Mouse (Mus musculus) forebrain, embryonic 15.5 days (tissue): ENCODE data around the gene Pank4. TPM values are rescaled to one million over a fixed set of nuclear protein-coding genes. Genes with fewer than 3 reads are reported as not detected.
A peak's percentile ranks its signal among the peaks of the same experiment; 100 is the strongest.

ENCODE experiments used
- ATAC-seq: fragments of 200-750 bp; cut with Nextera tagmentation; replicated peaks from 2 replicates; pipeline ENCODE4 v1.8.0; 2017; ENCODE audit warnings: mild to moderate bottlenecking, moderate TSS enrichment, moderate library complexity
- H3K27ac ChIP-seq: fragments of 300-500 bp; sonication (generic); replicated peaks from 2 replicates; pipeline ENCODE4 v1.5.1; 2015; ENCODE audit warnings: mild to moderate bottlenecking, inconsistent platforms
- H3K27me3 ChIP-seq: fragments of 300-500 bp; sonication (generic); 2 replicates; pipeline ENCODE4 v1.6.1; 2015; ENCODE audit warnings: inconsistent platforms
- H3K36me3 ChIP-seq: fragments of 300-500 bp; sonication (generic); 2 replicates; pipeline ENCODE4 v1.6.1; 2015; ENCODE audit warnings: mild to moderate bottlenecking, inconsistent platforms
- H3K4me1 ChIP-seq: fragments of 300-500 bp; sonication (generic); 2 replicates; pipeline ENCODE4 v1.6.1; 2015; ENCODE audit warnings: inconsistent platforms
- H3K4me2 ChIP-seq: fragments of 300-500 bp; sonication (generic); replicated peaks from 2 replicates; pipeline ENCODE4 v1.6.1; 2015; ENCODE audit warnings: mild to moderate bottlenecking, inconsistent platforms
- H3K4me3 ChIP-seq: fragments of 300-500 bp; sonication (generic); 2 replicates; pipeline ENCODE4 v1.5.1; 2015; ENCODE audit warnings: mild to moderate bottlenecking, inconsistent platforms
- H3K9ac ChIP-seq: fragments of 300-500 bp; sonication (generic); replicated peaks from 2 replicates; pipeline ENCODE4 v1.6.1; 2015; ENCODE audit warnings: mild to moderate bottlenecking, inconsistent platforms
- H3K9me3 ChIP-seq: fragments of 300-500 bp; sonication (generic); 2 replicates; pipeline ENCODE4 v1.6.1; 2016; ENCODE audit warnings: inconsistent platforms
- WGBS: fragments of 180-500 bp; shearing (Covaris S2); methylation state at CpG from one replicate; pipeline ENCODE4 v1.1.7; 2015; ENCODE audit warnings: mixed read lengths; 5-methylcytosine and 5-hydroxymethylcytosine counted together
- polyA plus RNA-seq: library from polyadenylated mRNA; unstranded; fragments of >200 nt; fragmentation: Nextera tagmentation; extraction: Ambion mirVana; gene quantifications from 2 replicates; pipeline ENCODE4 v1.2.1, GENCODE M21; 2015

The Pank4 gene
- polyA plus RNA-seq, 1 experiment from 2014 or later = 48.9 TPM

- peak overlapping the region; percentile 6; the same call in 1 of the 2 replicates for H3K4me2 ChIP-seq
- H3K36me3 ChIP-seq = no peaks in the 10 kb centered on the region
- no peaks in the 10 kb centered on the region for H3K27me3 ChIP-seq
- no peak overlapping the region for H3K9ac ChIP-seq
- peaks cover 44% of the 10 kb centered on the region for H3K4me1 ChIP-seq
- peak; percentile 71 for ATAC-seq
- WGBS = 23% methylated on average over 14 of the region's 14 CpGs
- peak overlapping the region; percentile 89 for H3K27ac ChIP-seq
- no peaks in the 10 kb centered on the region for H3K9me3 ChIP-seq
- no peak overlapping the region for H3K4me3 ChIP-seq
These were observed 15.6 kb upstream of the Pank4 start for GRCm38 (mm10) chr4:154948066-154948939.

- 20% methylated on average over 6 of the region's 6 CpGs for WGBS
These were observed 14.9 kb upstream of the Pank4 start for GRCm38 (mm10) chr4:154948940-154949588.

GRCm38 (mm10) chr4:154949589-154949982 is 14.3 kb upstream of the Pank4 start:
- 0 out of 2 replicates have a peak overlapping the region, but pooled peaks have one; percentile 19 for H3K9ac ChIP-seq
- WGBS = 1% methylated on average over 16 of the region's 16 CpGs
- no peaks in the 10 kb centered on the region for H3K36me3 ChIP-seq
- H3K9me3 ChIP-seq = no peaks in the 10 kb centered on the region
- peak overlapping the region; percentile 31 for H3K4me2 ChIP-seq
- peak overlapping the region; percentile 89 for H3K27ac ChIP-seq
- H3K4me1 ChIP-seq = peaks cover 49% of the 10 kb centered on the region
- H3K27me3 ChIP-seq = 0 out of 2 replicates have a peak, but pooled peaks cover 1% of the 10 kb centered on the region
- no peak for ATAC-seq
- H3K4me3 ChIP-seq = 0 out of 2 replicates have a peak overlapping the region, but pooled peaks have one; percentile 5

More at GRCm38 (mm10) chr4:154948940-154949588, 14.9 kb upstream of the Pank4 start:
- ATAC-seq = no peak; the same call in 1 of the 2 replicates
- H3K27me3 ChIP-seq = no peaks in the 10 kb centered on the region
- 0 out of 2 replicates have a peak overlapping the region, but pooled peaks have one; percentile 19 for H3K9ac ChIP-seq
- peak overlapping the region; percentile 31 for H3K4me2 ChIP-seq
- no peaks in the 10 kb centered on the region for H3K9me3 ChIP-seq
- no peaks in the 10 kb centered on the region for H3K36me3 ChIP-seq
- peaks cover 49% of the 10 kb centered on the region for H3K4me1 ChIP-seq
- peak overlapping the region; percentile 89 for H3K27ac ChIP-seq
- H3K4me3 ChIP-seq = no peak overlapping the region

- Histone ChIP-seq H3K36me3 (no peaks in the 10 kb centered on the region), H3K27ac (peak overlapping the region; percentile 62), H3K27me3 (0 out of 2 replicates have a peak, but pooled peaks cover 9% of the 10 kb centered on the region), H3K9ac (0 out of 2 replicates have a peak overlapping the region, but pooled peaks have one; percentile 19), H3K4me1 (peaks cover 47% of the 10 kb centered on the region), H3K9me3 (no peaks in the 10 kb centered on the region), H3K4me2 (peak overlapping the region; percentile 28), H3K4me3 (no peak overlapping the region)
- peak; percentile 49 for ATAC-seq
- 1% methylated on average over 26 of the region's 26 CpGs for WGBS
These were observed 11.3 kb upstream of the Pank4 start for GRCm38 (mm10) chr4:154952461-154953241.

GRCm38 (mm10) chr4:154956604-154957003 is 7.3 kb upstream of the Pank4 start:
- Histone ChIP-seq H3K36me3 (no peaks in the 10 kb centered on the region), H3K4me2 (no peak overlapping the region), H3K4me3 (no peak overlapping the region), H3K27ac (no peak overlapping the region), H3K9ac (no peak overlapping the region), H3K4me1 (peaks cover 64% of the 10 kb centered on the region), H3K27me3 (0 out of 2 replicates have a peak, but pooled peaks cover 9% of the 10 kb centered on the region), H3K9me3 (no peaks in the 10 kb centered on the region)
- WGBS = 45% methylated on average over 9 of the region's 9 CpGs
- no peak for ATAC-seq

GRCm38 (mm10) chr4:154957289-154957993 is 6.5 kb upstream of the Pank4 start:
- Histone ChIP-seq H3K4me3 (no peak overlapping the region), H3K9me3 (no peaks in the 10 kb centered on the region), H3K36me3 (no peaks in the 10 kb centered on the region), H3K4me2 (peak overlapping the region; percentile 39; the same call in 1 of the 2 replicates), H3K4me1 (peaks cover 69% of the 10 kb centered on the region), H3K27me3 (0 out of 2 replicates have a peak, but pooled peaks cover 9% of the 10 kb centered on the region), H3K9ac (no peak overlapping the region), H3K27ac (peak overlapping the region; percentile 73)
- 27% methylated on average over 13 of the region's 13 CpGs for WGBS
- no peak for ATAC-seq

- Histone ChIP-seq H3K4me1 (peaks cover 69% of the 10 kb centered on the region), H3K9me3 (no peaks in the 10 kb centered on the region), H3K9ac (0 out of 2 replicates have a peak overlapping the region, but pooled peaks have one; percentile 20), H3K36me3 (no peaks in the 10 kb centered on the region), H3K4me2 (peak overlapping the region; percentile 39), H3K27ac (peak overlapping the region; percentile 73), H3K27me3 (0 out of 2 replicates have a peak, but pooled peaks cover 9% of the 10 kb centered on the region), H3K4me3 (peak overlapping the region; percentile 8)
- peak; percentile 60 for ATAC-seq
- WGBS = 1% methylated on average over 15 of the region's 15 CpGs
These were observed 5.8 kb upstream of the Pank4 start for GRCm38 (mm10) chr4:154958171-154958570.

- H3K27me3 ChIP-seq = 0 out of 2 replicates have a peak, but pooled peaks cover 9% of the 10 kb centered on the region
- H3K27ac ChIP-seq = peak overlapping the region; percentile 73
- WGBS = 6% methylated on average over 8 of the region's 8 CpGs
- no peaks in the 10 kb centered on the region for H3K36me3 ChIP-seq
- H3K9me3 ChIP-seq = no peaks in the 10 kb centered on the region
- H3K9ac ChIP-seq = no peak overlapping the region
- ATAC-seq = no peak
- no peak overlapping the region; the same call in 1 of the 2 replicates for H3K4me3 ChIP-seq
- peak overlapping the region; percentile 39; the same call in 1 of the 2 replicates for H3K4me2 ChIP-seq
- H3K4me1 ChIP-seq = peaks cover 69% of the 10 kb centered on the region
These were observed 5.3 kb upstream of the Pank4 start for GRCm38 (mm10) chr4:154958621-154959020.

GRCm38 (mm10) chr4:154960021-154960689 is 3.8 kb upstream of the Pank4 start:
- no peaks in the 10 kb centered on the region for H3K9me3 ChIP-seq
- H3K27me3 ChIP-seq = 0 out of 2 replicates have a peak, but pooled peaks cover 3% of the 10 kb centered on the region
- H3K36me3 ChIP-seq = no peaks in the 10 kb centered on the region
- ATAC-seq = no peak
- peak overlapping the region; percentile 84 for H3K4me2 ChIP-seq
- H3K4me3 ChIP-seq = peak overlapping the region; percentile 82
- peaks cover 74% of the 10 kb centered on the region for H3K4me1 ChIP-seq
- H3K9ac ChIP-seq = peak overlapping the region; percentile 83
- peak overlapping the region; percentile 96 for H3K27ac ChIP-seq
- 6% methylated on average over 20 of the region's 20 CpGs for WGBS

- Histone ChIP-seq H3K27ac (peak within 1 kb of the TSS; percentile 96), H3K4me3 (peak within 1 kb of the TSS; percentile 82), H3K4me2 (peak within 1 kb of the TSS; percentile 84), H3K9me3 (no peaks in the 10 kb centered on the region), H3K9ac (peak within 1 kb of the TSS; percentile 83), H3K27me3 (0 out of 2 replicates have a peak, but pooled peaks cover 3% of the 10 kb centered on the region), H3K36me3 (no peaks in the 10 kb centered on the region), H3K4me1 (peaks cover 80% of the 10 kb centered on the region)
- under 1% methylated on average over 65 of the region's 65 CpGs for WGBS
- ATAC-seq = peak; percentile 62
These were observed 3.2 kb upstream of the Pank4 start, which contains the start of gene Hes5 for GRCm38 (mm10) chr4:154960690-154961225. Hes5 (plus strand) TSS chr4:154960923.
